Mouse (Mus musculus): Measurements from ENCODE around the gene Bag5.

DNA sequence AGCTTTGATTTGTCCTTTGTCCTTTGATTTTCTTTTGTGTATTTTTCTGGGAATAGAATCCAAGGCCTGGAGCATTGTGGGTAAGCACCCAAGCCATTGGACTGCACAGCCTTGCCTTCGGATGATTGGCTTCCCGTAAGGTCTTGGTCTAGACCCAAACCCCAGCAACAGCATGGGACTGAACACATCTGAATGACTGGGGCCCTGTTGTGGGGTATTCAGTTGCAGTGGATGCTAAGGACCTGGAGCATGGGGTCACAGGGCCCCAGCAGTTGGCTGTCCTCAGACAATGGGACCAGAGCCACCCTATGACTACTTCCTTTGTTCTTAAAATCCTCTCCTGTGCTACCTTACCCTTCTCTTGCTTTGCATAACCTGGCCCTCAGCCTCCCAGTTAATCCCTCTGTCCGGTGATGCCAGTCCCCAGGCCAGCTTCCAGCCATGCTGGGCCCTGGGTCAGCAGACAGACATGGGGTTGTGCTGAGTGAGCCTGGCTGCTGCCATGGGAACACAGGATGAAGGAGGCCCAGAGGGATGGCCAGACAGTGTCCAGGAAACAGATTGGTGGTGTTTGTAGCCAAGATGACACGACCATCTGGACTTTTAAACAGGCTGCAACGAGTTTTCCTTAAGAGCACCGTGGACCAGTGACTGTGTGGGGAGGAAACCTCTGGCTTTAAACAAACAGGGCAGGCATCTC, 11.7 kb upstream of the Bag5 start:
- no peak for TF ChIP-seq CTCF (IDR thresholded peaks at IDR 0.05; ENCODE audit: extremely low read depth, insufficient read depth, low read length)
- TF ChIP-seq POLR2A (IDR thresholded peaks at IDR 0.05; ENCODE audit: extremely low read depth, insufficient read depth, low read length) = no peak

Data from cortical plate, adult 2 months (tissue).